Mouse (Mus musculus) left cerebral cortex, postnatal 14 days (tissue): ENCODE results near the gene Slc35b4. TPM values are rescaled to one million over a fixed set of nuclear protein-coding genes. Genes with fewer than 3 reads are reported as not detected.

Experiments used
- DNase-seq, 2 experiments: peaks; one replicate each; pipeline ENCODE4 v3.0.0; 2021 to 2022; ENCODE audit warnings: low spot score in 2 of 2, mixed read lengths in 1 of 2
- intact Hi-C: fragments of 180-260 bp; cut with DNase I; formaldehyde crosslinking; loops from one replicate; pipeline ENCODE4 v1.15.1; 2025
- long read RNA-seq, 2 experiments: library from polyadenylated mRNA; stranded (forward); transcript quantifications; one replicate each; pipeline ENCODE4 v2.0.0; 2021
- total RNA-seq, 2 experiments: library from RNA; stranded (reverse); gene quantifications; 2 replicates each; pipeline ENCODE4 v1.2.3; 2021

Slc35b4 gene
- total RNA-seq, result 10 to 100 TPM; 48.0 to 51.4 TPM
- long read RNA-seq, experiment 1, full-length matches to known transcripts, result 54 of 69 reads
- long read RNA-seq, experiment 1, partial matches to known transcripts, result 1 of 69 reads
- long read RNA-seq, experiment 1, other reads (novel, unspliced or antisense), result 14 of 69 reads
- long read RNA-seq, experiment 2, full-length matches to known transcripts, result 61 of 68 reads
- long read RNA-seq, experiment 2, partial matches to known transcripts, result 2 of 68 reads
- long read RNA-seq, experiment 2, other reads (novel, unspliced or antisense), result 5 of 68 reads

DNA sequence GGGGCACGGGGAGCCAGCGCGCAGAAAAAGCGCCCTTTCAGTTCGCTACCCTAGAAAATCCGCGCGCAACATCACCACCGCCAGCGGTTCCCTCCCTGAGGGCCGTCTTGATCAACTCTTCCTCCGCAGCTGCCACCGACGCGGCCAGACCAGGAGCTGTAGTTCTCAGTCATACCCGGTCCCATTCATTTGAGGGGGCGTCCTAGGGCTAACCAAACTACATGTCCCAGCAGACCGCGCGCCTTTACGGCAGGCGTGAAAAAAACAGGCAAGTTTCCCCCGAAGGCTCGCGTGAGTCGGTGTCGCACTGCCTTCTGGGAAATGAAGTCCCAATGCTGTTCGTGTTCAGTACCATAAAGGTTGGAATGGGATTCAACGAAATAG lies at the start of gene Slc35b4:
Gene Slc35b4 (minus strand): TSS at position 248 of the 384 bp plus-strand sequence.
- intact Hi-C loops, result no loop called here
- peak; percentile 96 to 97 for DNase-seq

DNA sequence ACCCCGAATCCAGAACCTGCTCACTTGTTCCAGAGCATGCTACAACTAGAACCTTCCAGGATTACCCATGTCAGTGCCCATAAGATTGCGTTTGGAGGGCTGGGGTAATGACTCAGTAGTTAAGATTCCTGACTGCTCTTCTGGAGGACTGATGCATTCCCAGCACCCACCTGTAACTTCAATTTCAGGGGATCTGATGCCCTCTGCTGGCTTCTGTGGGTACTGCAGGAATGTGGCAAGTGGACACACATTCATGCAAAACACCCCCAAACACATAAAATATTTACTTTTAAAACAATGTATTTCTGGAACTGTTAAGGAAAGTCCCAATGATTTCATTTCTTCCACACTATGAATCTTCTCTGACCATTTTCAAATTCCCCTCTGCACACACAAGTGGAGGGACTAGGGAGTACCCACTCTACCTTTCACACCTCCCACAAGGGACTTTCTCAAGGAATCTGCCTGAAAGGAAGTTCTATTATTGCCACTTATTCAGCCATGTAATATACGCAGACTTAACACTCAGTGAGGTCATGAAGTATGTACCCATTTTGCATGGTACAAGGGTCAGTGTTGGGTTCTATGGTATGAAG lies 48.2 kb upstream of the Slc35b4 start:
- no peak for DNase-seq

DNA sequence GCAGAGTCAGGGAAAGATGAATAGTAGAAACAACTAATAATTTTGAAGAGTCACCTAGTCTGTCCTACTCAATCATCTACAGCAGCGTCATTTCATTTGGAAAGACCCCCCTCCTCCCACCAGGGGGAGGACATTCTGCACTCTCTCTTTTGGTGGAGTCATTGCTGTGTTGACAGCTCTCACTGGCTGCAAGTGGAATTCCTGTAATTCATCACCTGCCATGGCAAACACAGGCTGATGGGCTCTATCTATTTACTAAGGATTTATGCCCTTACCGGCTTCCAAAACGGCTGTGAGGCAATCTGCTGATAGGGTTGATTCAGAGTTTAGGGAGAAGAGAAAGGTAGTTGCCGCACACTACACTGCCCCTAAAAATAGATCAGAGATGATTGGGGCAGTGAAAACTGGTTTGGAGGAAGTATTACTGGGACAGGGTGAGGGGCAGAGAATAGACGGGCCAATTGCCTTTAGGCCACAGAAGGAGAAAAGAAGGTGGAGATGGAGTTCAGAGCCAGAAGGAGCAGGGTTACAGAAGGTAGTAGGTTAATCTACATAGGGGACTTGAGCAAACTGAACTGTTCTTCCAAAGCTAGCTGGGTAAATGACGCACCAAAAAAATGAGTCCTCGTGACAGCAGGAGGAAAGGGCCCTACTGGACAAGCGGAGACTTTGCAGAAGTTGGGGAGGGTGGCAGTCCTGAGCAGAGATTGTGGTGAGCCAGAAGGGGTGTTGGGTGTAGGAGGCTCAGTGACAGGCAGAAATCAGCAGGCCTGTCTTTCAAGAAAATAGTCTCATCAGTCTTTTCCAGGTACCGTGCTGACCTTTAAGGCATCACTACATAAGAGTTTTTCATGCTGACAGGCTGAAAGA lies 39.8 kb upstream of the Slc35b4 start:
- intact Hi-C loops, result no loop called here
- DNase-seq, result no peak

More for the DNA sequence above, 48.2 kb upstream of the Slc35b4 start:
- intact Hi-C loops, result no loop called here

DNA sequence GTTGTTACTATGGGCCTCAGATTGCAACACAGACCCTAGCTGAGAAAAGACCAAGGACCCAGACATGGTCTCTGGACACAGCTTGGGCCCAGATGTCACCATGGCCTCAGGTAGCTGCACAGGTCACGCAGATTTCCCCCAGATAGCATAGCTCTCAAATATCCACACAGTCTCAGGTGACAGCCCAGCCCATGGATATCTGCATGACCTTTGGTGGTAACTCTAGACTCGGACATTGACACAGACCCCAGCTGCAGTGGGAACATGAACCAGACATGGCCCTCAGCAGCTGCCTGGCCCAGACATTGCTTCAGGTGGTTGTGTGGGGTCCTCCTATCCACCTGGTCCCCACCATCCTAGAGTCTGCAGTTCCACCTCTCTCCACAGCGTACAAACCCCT lies 28.8 kb upstream of the Slc35b4 start:
- intact Hi-C loops, result no loop called here
- no peak for DNase-seq

DNA sequence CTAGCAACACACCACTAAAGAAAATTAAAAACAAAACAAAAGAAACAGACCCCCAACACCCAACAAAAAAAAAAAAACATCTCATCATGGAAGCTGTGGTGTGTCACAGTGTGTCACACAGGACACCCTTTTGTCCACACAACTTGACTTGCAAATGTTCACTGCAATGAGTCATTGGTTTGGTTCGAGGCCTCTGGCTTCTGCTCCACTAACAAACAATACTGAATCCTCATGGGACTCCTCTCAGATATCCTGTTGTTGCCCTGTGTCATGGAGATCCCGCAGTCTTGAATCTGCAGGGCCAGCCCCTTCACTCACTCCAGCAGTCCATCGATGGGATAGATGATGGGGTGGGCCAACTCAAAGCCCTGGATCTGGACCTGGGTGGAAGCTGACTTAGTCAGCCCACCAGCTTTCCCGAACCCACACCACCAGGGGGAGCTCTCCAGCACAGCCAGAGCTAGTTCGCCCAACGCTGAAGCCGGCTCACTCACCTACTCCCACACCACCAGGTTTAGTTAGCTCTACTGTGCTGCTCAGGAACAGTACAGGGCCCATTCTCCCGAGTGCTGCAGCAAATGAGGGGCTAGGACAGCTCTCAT lies 28.2 kb upstream of the Slc35b4 start:
- intact Hi-C loops, result no loop called here
- peak; percentile 14 to 40 for DNase-seq

DNA sequence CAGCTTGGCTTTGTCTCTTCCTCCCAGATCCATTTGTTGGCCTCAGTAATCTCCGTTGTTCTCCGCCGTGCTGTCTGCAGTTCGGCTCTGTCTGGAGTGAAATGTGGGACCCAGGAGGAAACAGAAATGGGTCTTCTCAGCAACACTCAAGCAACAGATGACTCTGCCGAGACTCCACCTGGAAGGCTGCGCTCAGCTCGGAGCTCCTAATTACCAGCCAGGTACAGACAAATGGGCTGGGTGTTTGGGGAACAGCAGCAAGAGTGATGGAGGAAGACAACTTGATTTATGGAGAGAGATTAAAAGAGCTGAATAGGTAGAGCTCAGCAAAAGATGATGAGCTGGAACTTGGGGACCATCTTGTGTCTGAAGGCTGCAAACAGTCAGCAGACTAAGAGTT lies 26.6 kb upstream of the Slc35b4 start:
- DNase-seq, result no peak
- intact Hi-C loops, result loop anchor here (2.0 kb wide), 1 partner anchor 73 kb away; no protein-coding TSS in a partner anchor

DNA sequence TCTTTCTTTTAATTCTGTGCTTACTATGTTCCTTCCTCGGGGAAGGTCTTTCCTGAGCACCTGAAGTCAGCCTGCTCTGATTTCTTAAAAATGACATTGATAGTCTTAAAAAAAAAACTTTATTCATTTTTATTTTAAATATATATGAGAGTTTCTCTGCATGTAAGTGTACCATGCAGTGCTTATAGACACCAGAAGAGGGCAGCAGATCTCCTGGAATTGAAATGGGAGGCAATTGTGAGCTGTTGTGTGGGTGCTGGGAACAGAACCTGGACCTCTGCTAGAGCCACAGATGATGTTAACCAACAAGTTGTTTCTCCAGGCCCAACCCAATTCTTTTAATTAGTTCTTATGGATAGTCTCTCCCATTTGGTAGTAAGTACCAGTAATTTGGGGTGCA lies 18.1 kb upstream of the Slc35b4 start:
- intact Hi-C loops, result no loop called here

DNA sequence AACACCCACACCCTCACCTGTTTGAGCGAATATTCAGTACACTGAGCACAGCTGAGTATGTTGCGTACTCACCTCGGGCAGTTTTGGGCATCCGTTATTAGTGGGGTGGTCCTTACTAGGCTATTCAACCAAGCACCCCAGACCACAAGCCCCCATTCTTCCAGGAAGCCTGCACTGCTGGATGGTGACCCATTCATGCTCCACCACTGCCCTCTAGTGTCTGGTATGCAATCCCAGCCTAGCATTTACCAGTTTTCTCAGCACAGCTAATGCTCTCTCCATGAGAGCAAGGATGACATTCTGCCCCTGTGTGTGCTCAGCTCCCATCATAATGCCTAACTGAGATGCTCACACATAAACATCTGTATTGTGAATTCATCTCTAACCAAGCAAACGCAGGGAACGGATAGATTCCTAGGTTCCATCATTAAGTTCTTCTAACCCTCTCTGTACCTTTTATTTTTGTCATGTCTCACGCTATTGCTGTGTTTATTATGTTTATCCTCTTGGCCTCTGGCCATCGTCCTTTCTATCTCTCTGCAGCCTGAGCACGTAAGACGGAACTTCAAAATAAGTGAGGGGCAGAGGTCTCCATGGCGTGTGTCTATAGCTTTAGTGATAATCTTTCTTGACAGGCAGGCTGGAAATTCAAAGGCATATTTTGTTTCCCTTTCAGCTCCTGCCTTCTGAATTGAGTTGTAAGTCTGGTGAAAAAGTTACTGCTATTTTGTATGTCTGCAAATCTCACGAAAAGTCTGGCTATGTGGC lies 17.0 kb upstream of the Slc35b4 start:
- intact Hi-C loops, result no loop called here
- DNase-seq, result peak; percentile 69 to 75

More for the DNA sequence above, 18.1 kb upstream of the Slc35b4 start:
- DNase-seq, result no peak

DNA sequence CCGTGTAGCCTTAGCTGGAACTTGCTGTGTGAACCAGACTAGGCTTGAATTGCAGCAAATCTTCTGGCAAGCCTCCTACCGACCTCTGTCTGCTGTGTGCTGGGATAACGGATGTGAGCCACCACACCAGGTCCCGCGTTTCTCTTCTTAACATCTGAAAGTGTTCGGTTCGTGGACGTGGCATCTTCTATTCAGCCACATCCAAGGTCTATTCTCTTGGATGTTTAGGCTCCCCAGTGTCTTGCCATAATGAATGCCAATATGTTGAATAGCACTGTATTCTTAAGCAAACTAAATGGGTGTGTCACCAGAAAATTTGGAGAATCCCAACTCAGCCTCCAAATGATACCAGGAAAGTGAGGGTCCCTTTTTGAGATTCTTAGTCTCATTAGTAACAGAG lies 14.5 kb upstream of the Slc35b4 start:
- intact Hi-C loops, result no loop called here
- DNase-seq, result no peak

DNA sequence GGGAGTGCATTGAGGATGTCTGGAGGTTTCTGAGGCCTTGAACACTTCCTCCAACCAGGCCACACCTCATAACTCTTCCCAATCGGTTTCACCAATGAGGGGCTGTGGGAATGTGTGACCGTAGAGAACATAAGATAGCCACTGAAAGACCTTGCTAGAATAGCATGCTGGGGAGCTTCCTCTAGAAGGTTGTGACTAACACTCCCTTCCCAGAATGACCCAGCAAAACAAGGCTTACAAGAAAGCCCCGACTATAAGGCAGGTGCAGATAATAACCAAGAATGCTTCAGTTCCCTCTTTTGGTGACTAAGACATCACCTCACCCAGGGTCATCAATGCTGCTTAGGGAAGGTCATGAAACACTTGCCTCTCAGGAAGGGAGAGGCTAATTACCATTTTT lies 12.6 kb upstream of the Slc35b4 start:
- intact Hi-C loops, result no loop called here

DNA sequence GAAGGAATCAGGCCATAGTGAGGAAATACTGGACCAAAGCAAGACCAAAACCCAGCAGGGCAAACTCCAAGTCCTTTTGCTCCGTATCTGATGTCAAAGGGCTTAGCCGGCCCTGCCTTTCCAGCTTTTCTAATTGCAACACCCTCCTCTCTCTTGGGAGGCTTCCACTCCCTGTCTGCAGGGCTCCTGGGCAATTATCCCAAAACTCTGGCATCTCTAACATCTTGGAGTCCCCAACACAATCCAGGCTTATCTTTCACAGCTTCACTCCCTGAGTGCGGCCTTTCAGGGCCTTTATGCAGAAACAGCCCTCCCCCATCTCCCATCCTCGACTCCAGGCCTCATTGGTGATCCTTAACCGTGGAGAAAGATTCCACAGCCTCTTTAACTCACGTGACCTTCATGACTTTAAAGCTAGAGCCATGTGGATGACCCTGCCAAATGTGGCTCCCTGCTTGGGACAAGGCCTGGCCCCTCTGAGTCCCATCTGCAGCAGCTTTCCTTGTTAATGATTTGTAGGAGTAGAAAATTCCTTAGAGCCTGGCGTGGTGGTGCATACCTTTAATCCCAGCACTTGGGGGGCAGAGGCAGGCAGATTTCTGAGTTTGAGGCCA lies 11.2 kb upstream of the Slc35b4 start:
- DNase-seq, result no peak
- intact Hi-C loops, result no loop called here

More for the DNA sequence above, 12.6 kb upstream of the Slc35b4 start:
- DNase-seq, result no peak

DNA sequence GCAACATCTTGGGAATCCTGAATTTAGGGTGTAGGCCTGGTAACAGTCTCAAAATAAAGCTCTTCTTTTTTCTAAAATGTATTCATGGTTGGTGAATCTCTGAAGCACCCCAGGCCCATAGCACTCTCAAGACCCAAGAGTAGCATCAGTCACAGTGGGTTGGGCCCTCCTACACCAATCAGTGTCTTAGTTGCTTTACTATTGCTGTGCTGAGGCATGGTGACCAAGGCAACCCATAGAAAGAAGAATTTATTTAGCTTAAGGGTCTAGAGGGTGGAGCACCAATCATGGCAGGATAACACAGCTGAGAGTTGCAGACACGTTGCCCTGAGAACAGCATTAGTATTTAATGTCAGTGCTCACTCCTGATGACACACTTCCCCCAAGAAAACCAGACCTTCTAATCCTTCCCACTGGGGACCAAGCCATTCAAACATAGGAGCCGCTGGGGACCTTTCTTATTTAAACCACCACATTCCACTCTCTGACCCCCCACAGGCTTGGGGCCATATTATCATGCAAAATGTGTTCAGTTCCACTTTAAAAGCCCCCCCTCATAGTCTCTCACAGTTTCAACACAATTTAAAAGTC lies 10.5 kb upstream of the Slc35b4 start:
- intact Hi-C loops, result no loop called here
- no peak for DNase-seq

DNA sequence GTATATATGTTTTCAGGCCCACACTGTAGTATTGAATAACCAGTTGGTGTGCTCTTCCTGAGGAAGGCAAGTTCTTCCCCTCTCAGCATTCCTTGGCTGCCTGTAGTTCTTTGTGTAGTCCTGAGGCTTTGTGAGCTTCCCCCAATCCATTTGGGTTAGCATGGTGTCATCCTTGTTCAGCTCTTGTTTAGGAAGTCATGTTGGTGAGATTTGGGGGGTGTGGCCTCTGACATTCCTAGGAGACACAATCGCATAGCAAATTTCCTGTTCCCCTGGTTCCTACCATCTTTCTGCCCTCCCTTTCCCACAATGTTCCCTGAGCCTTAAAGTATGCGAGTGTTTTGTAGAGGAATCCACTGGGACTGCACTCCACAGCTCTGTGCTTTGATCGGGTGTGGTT lies 6.4 kb upstream of the Slc35b4 start:
- no peak for DNase-seq
- intact Hi-C loops, result no loop called here

DNA sequence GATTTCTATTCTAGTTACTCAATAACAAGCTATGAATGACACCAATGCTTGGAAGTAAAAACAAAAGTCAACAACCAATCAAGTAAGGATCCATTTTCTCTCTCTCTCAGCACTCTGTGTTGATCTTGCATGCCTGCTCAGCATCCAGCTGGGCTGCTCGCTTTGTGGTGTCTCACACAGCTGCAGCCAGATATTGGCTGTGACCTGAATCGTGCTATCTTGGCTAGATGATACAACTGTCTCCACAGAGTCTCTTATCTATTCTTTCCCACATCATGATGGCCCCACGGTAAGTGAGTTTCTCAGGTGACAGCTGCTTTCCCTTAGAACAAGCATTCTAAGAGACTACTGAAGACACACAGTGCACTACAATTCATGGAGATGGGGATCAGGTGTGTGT lies 5.0 kb upstream of the Slc35b4 start:
- DNase-seq, result no peak
- intact Hi-C loops, result no loop called here

DNA sequence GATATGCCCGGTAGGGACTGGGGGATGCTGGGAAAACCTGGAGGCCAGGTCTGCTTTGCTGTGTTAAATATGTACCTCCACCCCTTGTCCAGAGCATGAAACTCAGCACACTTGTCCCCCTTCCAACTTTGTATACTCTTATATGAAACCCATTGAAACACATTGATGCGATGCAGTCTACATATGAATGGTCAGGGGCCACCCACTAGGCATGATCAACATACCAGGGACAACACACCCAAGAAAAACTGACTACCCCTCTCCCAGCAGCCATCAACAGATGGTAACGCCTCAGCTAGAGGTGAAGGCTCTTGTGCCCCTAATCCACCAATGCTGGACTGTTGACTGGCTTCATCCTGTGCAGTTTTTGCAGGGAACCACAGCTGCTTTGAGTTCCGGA lies 3.0 kb upstream of the Slc35b4 start:
- DNase-seq, result no peak
- intact Hi-C loops, result no loop called here

DNA sequence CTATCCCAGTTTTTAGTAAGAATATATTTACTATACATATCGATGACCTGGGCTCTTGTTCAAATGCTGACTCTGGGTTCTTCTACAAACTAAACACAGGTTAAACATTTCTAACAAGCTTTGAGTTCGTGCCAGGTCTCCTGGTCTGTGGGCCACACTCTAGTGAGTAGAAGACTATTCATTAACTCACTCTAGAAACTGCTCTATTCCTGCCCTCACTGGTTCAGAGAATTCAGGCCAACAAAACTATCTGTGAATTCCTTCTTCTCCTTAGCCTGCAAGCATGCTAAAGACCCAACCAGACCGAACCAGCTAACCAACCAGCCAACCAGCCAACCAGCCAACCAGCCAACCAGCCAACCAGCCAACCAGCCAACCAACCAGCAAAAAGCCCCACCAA lies 2.1 kb upstream of the Slc35b4 start:
- DNase-seq, result no peak
- intact Hi-C loops, result no loop called here

DNA sequence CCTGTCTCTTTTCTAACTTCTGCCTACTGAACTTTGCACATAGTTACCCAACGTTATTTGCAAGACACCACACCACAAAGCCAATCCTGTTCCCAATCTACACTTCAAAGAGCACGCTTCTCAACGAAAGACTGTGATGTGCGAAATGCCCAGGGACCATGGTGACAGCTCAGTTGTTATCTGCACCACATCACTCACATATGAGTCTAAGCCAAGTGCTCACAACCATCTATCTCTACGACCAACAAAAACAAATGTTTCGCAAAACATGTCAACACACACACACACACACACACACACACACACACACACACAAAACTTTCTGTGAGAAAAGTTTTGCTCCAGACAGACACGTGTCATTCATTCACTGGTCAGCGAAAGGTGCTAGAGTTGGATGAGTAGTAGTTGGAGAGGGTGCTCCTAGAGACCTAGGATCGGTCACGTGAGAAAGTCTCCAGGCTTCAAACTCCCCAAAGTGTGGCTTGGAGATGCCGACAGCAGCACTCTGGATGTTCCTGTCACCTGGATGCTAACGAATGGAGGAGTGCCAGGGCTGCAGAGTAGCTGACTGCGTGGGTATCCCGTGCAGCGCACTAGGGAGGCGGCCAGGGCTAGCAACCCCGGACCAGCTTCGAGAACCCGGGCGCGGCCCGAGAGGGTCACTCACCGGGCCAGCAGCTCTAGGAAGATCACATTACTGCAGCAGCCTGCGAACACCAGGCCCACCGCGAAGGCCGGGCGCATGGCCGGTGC lies 624 bp downstream of the Slc35b4 start:
- intact Hi-C loops, result no loop called here

DNA sequence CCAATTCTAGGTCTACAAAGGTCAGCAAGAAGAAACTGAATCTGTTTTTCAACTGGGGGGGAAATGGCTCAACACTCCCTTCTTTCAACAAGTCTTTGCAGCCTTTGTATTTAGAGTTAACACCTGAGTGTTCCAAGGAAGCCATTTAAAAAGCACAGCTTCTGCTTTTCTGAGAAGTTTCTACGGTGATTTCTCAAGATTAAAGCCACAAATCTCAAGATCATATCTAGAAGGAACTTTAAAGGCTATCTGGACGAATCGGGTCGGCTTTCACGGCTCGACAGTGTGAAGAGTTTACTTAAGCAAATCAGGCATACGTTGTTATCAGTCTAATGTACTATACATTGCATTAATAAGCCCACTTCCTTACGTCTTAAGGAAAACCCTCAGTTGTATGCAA lies 2.2 kb downstream of the Slc35b4 start:
- no peak for DNase-seq
- intact Hi-C loops, result no loop called here

More for the DNA sequence above, 624 bp downstream of the Slc35b4 start:
- peak in 1 of 2 experiments; percentile 28 for DNase-seq
